Mouse (Mus musculus): ENCODE measurements around the gene Pou2f3.

Gene Pou2f3

GRCm38 (mm10) chr9:43230886-43231285, 20.7 kb upstream of the Pou2f3 start:
- DNase-seq (ENCODE audit: low spot score), result no peak

DNA sequence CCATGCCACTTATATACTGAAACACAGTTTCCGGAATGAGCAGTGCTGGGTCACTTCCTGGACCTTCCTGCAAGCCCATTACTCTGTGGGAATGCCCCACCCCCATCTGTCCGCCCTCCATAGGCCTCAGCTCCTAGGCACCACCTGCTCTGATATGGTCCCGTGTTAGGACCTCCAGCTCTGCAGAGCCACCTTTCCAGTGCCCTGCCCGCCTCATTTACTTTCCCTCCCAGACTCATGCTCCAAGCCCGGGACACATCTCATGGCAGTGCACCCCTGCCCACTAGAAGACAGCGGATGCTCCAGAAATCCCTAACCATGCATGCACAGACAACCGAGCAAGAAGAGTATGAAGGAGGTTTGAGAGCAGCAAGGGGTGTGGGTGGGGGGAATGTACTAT, 19.8 kb upstream of the Pou2f3 start:
- no peak for DNase-seq (ENCODE audit: low spot score)

- DNase-seq (ENCODE audit: low spot score), result no peak
Observed at GRCm38 (mm10) chr9:43229398-43229895, 19.3 kb upstream of the Pou2f3 start.

GRCm38 (mm10) chr9:43228745-43229144, 18.6 kb upstream of the Pou2f3 start:
- DNase-seq (ENCODE audit: low spot score), result no peak

DNA sequence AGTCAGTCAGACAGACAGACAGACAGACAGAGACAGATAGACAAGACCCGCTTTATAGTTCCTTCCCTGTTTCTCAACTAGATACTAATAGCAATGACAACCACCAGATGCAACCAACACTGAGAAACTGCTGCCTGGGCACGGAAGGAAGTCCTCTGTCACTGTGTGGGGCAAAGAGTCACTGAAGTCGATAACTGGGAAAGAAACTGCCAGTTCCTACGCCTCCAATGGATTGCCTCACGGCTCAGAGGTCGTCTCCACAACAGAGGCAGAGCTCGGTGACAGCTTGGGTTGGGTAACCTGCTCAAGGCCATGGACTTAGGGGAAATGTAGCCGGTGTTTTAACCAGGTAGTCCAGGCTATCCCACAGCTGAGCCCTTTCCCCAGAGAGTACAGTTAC, 17.5 kb upstream of the Pou2f3 start:
- DNase-seq (ENCODE audit: low spot score), result no peak

GRCm38 (mm10) chr9:43226573-43227160, 16.5 kb upstream of the Pou2f3 start:
- DNase-seq (ENCODE audit: low spot score), result no peak

DNA sequence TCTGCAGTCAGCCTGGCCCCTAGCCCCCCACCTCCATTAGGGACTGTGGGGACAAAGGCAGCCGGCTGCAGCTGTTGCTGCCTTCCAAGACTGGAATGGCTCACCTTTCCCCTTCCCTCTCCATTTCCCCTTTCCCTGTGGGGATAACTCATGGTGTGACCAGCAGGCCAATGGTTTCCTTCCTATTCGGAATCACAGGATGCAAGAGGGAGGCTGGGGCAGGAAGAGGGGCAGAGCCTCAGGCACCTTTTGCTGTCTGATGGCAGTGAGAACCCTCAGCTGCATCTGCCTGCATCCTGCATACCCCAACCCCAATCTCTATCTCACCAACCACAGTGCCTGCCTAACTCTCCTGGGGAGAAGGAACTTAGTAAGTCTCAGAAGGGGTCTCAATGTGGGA, 15.3 kb upstream of the Pou2f3 start:
- DNase-seq (ENCODE audit: low spot score), result no peak

GRCm38 (mm10) chr9:43224771-43225355, 14.7 kb upstream of the Pou2f3 start:
- no peak for DNase-seq (ENCODE audit: low spot score)

GRCm38 (mm10) chr9:43222429-43222715, 12.2 kb upstream of the Pou2f3 start:
- peak; percentile 50 for DNase-seq (ENCODE audit: low spot score)

DNA sequence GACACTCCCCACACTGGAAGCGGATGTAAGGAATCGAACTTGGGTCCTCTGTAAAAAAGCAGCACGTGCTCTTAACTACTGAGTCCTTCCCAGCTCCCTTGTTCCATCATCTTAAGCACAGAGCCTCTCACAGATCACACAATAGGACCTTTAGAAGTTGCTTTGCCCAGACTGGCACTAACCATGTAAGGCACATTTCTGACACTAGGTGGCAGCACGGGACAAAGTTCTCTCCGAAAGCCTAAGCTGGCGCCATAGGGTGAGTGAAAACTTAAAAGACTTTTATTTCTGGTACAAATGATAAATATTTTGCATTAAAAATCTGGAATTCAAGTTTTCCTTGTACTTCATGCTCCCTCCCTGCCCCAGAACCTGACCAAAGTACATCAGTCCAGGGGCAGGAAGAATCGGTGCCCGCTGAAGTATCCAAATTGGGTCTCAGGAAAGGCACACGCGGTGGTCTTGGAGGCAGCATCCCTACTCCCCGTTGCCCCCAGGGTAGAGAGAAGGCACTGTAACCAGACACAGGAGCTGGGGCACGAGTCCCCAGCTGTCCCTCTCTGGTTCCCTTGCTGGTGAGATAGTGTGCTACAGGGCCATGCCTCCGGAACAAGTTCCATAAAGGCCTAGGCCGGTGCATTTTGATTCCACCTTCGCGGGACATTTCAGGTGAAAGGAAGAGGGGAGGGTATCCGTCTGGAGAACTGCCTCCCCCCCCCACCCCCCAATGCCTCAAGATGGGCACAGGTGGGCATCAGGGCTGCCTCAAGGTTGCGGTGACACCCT, 11.7 kb upstream of the Pou2f3 start:
- DNase-seq (ENCODE audit: low spot score), result peak; percentile 94

GRCm38 (mm10) chr9:43210771-43211450, 742 bp upstream of the Pou2f3 start:
- DNase-seq (ENCODE audit: low spot score), result peak; percentile 88

- DNase-seq (ENCODE audit: low spot score), result no peak
Observed at GRCm38 (mm10) chr9:43206022-43206390, 4.2 kb downstream of the Pou2f3 start.

- DNase-seq (ENCODE audit: low spot score), result no peak
Observed at GRCm38 (mm10) chr9:43205343-43206021, 4.7 kb downstream of the Pou2f3 start.

GRCm38 (mm10) chr9:43200212-43200611, 10.0 kb downstream of the Pou2f3 start:
- DNase-seq (ENCODE audit: low spot score), result no peak

DNA sequence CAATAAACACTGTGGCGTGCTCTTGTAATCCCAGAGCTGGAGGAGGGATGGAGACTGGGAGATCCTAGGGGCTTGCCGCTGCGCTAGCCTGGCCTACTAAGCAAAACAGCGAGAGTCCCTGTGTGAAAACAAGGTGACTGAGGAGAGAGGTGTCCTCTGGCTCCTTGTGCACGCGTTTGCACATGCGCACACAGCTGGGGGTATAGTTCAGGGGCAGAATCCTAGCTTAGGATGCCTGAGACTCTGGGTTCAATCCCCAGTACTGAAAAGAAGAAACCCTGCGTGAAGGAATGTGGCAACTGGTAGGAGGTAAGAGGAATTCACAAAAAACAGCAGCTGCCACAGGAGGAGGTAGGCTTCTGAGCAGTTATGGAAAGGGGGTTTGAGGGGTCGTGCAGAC, 16.2 kb downstream of the Pou2f3 start:
- no peak for DNase-seq (ENCODE audit: low spot score)

- no peak for DNase-seq (ENCODE audit: low spot score)
Observed at GRCm38 (mm10) chr9:43191561-43191960, 18.6 kb downstream of the Pou2f3 start.

GRCm38 (mm10) chr9:43189021-43189356, 21.2 kb downstream of the Pou2f3 start:
- DNase-seq (ENCODE audit: low spot score), result no peak

- no peak for DNase-seq (ENCODE audit: low spot score)
Observed at GRCm38 (mm10) chr9:43188309-43189020, 21.7 kb downstream of the Pou2f3 start.

- peak; percentile 24 for DNase-seq (ENCODE audit: low spot score)
Observed at GRCm38 (mm10) chr9:43179614-43180013, 30.6 kb downstream of the Pou2f3 start.

- no peak for DNase-seq (ENCODE audit: low spot score)
Observed at GRCm38 (mm10) chr9:43178172-43178571, 32.0 kb downstream of the Pou2f3 start.

DNA sequence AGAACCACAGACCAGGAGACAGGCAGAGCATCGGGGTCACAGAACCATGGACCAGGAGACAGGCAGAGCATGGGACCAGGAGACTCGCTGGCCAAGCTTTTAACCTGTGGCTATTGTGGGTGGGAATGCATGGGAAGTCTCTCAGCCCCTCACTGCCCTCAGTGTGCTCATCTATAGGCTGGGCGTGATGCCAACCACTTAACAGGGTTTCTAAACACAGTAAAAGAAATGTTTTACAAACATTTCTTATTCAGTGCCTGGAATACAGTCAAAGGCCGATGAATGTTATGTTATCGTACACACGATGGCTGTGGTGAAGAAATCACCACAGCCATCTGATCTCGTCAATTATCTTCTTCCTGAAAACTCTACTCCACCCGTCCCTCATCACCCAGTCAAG, 43.1 kb downstream of the Pou2f3 start:
- DNase-seq (ENCODE audit: low spot score), result no peak

GRCm38 (mm10) chr9:43166346-43166745, 43.8 kb downstream of the Pou2f3 start:
- no peak for DNase-seq (ENCODE audit: low spot score)

Measured in retina, embryonic 14.5 days (tissue).